Mouse (Mus musculus) neural tube, embryonic 10.5 days (tissue): Measurements from ENCODE around the gene Cald1.

Experiments
- DNase-seq: peaks from one replicate; pipeline ENCODE4 v3.0.0-alpha.2; 2017; ENCODE audit warnings: low spot score; ENCODE audit errors: extremely low spot score

Cald1 gene

GRCm38 (mm10) chr6:34613122-34613521 lies 14.8 kb downstream of the Cald1 start:
- no peak for DNase-seq

GRCm38 (mm10) chr6:34615419-34615818 lies 17.1 kb downstream of the Cald1 start:
- no peak for DNase-seq

GRCm38 (mm10) chr6:34619494-34619893 lies 21.2 kb downstream of the Cald1 start:
- no peak for DNase-seq

- no peak for DNase-seq
Measured at GRCm38 (mm10) chr6:34620242-34620641, 21.9 kb downstream of the Cald1 start.

GRCm38 (mm10) chr6:34622865-34623264 lies 24.6 kb downstream of the Cald1 start:
- DNase-seq, result no peak

- no peak for DNase-seq
Measured at GRCm38 (mm10) chr6:34623290-34623689, 25.0 kb downstream of the Cald1 start.

- no peak for DNase-seq
Measured at GRCm38 (mm10) chr6:34624536-34624935, 26.2 kb downstream of the Cald1 start.

GRCm38 (mm10) chr6:34626586-34627245 lies 28.4 kb downstream of the Cald1 start:
- no peak for DNase-seq

GRCm38 (mm10) chr6:34628131-34628530 lies 29.8 kb downstream of the Cald1 start:
- no peak for DNase-seq

- no peak for DNase-seq
Measured at GRCm38 (mm10) chr6:34633776-34634175, 35.5 kb downstream of the Cald1 start.

- DNase-seq, result no peak
Measured at GRCm38 (mm10) chr6:34637588-34638438, 39.5 kb downstream of the Cald1 start.

- no peak for DNase-seq
Measured at GRCm38 (mm10) chr6:34638667-34639066, 40.4 kb downstream of the Cald1 start.

- DNase-seq, result no peak
Measured at GRCm38 (mm10) chr6:34640226-34640625, 41.9 kb downstream of the Cald1 start.

- no peak for DNase-seq
Measured at GRCm38 (mm10) chr6:34641081-34641480, 42.8 kb downstream of the Cald1 start.

- no peak for DNase-seq
Measured at GRCm38 (mm10) chr6:34642075-34642547, 43.8 kb downstream of the Cald1 start.

GRCm38 (mm10) chr6:34648017-34648787 lies 49.9 kb downstream of the Cald1 start:
- no peak for DNase-seq

- no peak for DNase-seq
Measured at GRCm38 (mm10) chr6:34651298-34651697, 53.0 kb downstream of the Cald1 start.

GRCm38 (mm10) chr6:34655719-34656118 lies 57.4 kb downstream of the Cald1 start:
- no peak for DNase-seq

GRCm38 (mm10) chr6:34658791-34659190 lies 60.5 kb downstream of the Cald1 start:
- DNase-seq, result no peak

- no peak for DNase-seq
Measured at GRCm38 (mm10) chr6:34660724-34661123, 62.4 kb downstream of the Cald1 start.

GRCm38 (mm10) chr6:34662626-34663025 lies 64.3 kb downstream of the Cald1 start:
- DNase-seq, result no peak

GRCm38 (mm10) chr6:34664291-34664690 lies 66.0 kb downstream of the Cald1 start:
- DNase-seq, result no peak
